Mouse (Mus musculus) forebrain, embryonic 13.5 days (tissue): ENCODE results near the gene Rheb. TPM values are rescaled to one million over a fixed set of nuclear protein-coding genes. Genes with fewer than 3 reads are reported as not detected.
"Not testable (repeated sequence)": the region's sequence is repeated elsewhere in the genome, so short reads cannot be mapped to it uniquely, and the experiment has no call there.

Experiments used
- ATAC-seq: fragments of 200-750 bp; cut with Nextera tagmentation; 2 replicates; pipeline ENCODE4 v1.8.0; 2017
- H3K27ac ChIP-seq: fragments of 300-500 bp; sonication (generic); 2 replicates; pipeline ENCODE4 v1.5.1; 2015; ENCODE audit warnings: inconsistent platforms, mild to moderate bottlenecking, moderate library complexity
- H3K27me3 ChIP-seq: fragments of 300-500 bp; sonication (generic); 2 replicates; pipeline ENCODE4 v1.6.1; 2015; ENCODE audit warnings: mild to moderate bottlenecking, inconsistent platforms
- H3K36me3 ChIP-seq: fragments of 300-500 bp; sonication (generic); 2 replicates; pipeline ENCODE4 v1.6.1; 2015; ENCODE audit warnings: mild to moderate bottlenecking, inconsistent platforms; ENCODE audit not compliant: poor library complexity, severe bottlenecking
- H3K4me1 ChIP-seq: fragments of 300-500 bp; sonication (generic); 2 replicates; pipeline ENCODE4 v1.6.1; 2015; ENCODE audit warnings: inconsistent platforms
- H3K4me2 ChIP-seq: fragments of 300-500 bp; sonication (generic); 2 replicates; pipeline ENCODE4 v1.6.1; 2015; ENCODE audit warnings: inconsistent platforms, mild to moderate bottlenecking, moderate library complexity
- H3K4me3 ChIP-seq: fragments of 300-500 bp; sonication (generic); 2 replicates; pipeline ENCODE4 v1.5.1; 2015; ENCODE audit warnings: mild to moderate bottlenecking, inconsistent platforms
- H3K9ac ChIP-seq: fragments of 300-500 bp; sonication (generic); 2 replicates; pipeline ENCODE4 v1.6.1; 2015; ENCODE audit warnings: mild to moderate bottlenecking, inconsistent platforms
- H3K9me3 ChIP-seq: fragments of 300-500 bp; sonication (generic); replicated peaks from 2 replicates; pipeline ENCODE4 v1.6.1; 2016; ENCODE audit warnings: inconsistent platforms
- WGBS: fragments of 180-500 bp; shearing (Covaris S2); methylation state at CpG from one replicate; pipeline ENCODE4 v1.1.7; 2015; 5-methylcytosine and 5-hydroxymethylcytosine counted together
- polyA plus RNA-seq: library from polyadenylated mRNA; unstranded; fragments of >200 nt; fragmentation: Nextera tagmentation; extraction: Ambion mirVana; gene quantifications from 2 replicates; pipeline ENCODE4 v1.2.1, GENCODE M21; 2015

The Rheb gene
- polyA plus RNA-seq, 1 experiment from 2014 or later, result 232 TPM

DNA sequence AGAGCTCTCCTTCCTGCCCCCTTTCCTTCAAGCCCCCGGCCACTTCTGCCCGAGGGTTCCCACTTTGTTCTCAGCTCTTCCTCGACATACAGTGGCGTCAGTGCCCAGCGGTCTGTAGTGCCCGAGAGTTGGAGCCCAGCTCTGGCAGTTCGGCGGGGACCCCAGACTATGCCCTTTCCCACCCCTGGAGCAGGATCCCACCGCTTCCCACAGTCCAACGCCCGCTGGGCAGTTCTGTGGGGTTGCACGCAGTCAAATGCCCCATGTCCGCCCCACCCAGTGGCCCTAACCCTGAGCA, 63.6 kb downstream of the Rheb start:
- Histone ChIP-seq H3K4me3 (0 out of 2 replicates have a peak overlapping the region, but pooled peaks have one; percentile 3), H3K27ac (no peak overlapping the region)
- no peak for ATAC-seq

DNA sequence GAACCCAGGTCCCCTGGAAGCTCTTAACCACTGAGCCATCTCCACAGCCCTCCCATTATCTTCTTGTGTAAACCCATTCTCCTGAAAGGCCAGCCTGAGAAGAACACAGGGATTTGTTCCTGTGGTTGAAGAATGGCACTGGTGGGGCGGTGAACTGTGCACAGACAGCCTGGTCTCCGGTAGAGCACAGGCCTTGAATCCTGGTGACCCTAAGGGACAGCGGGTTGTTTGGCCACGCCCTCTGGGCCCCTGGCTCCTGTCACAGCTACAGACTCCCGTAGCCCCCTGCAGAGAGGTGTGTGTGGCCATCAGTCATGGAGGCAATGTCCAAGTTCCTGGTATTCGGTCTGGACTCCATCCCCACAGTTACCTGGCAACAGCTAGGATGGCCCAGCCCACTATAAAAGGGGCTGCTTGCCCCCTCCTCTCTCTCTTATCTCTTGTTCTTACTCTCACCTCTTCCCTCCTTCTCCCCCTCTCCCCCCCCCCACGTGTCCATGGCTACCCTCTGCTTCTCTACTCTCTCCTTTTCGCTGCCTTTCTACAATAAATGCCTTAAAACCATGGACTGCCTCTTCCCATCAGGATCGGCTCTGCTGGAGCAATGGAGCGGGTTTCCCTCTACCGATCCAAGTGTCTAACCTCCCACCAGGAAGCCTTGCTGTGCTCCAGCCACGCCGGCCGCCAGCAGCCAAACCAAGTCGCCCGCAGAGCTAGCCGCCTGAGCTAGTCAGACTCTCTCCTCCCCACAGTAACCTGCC, 64.2 kb downstream of the Rheb start:
- 0 out of 2 replicates have a peak overlapping the region, but pooled peaks have one; percentile 3 for H3K4me3 ChIP-seq
- H3K27ac ChIP-seq, result no peak overlapping the region
- H3K36me3 ChIP-seq, result no peaks in the 10 kb centered on the region
- 0 out of 2 replicates have a peak overlapping the region, but pooled peaks have one; percentile 6 for H3K9ac ChIP-seq
- ATAC-seq, result no peak
- H3K4me2 ChIP-seq, result peak overlapping the region; percentile 30
- WGBS, result 20% methylated on average over 17 of the region's 17 CpGs
- peaks cover 21% of the 10 kb centered on the region for H3K27me3 ChIP-seq
- H3K9me3 ChIP-seq, result no peaks in the 10 kb centered on the region
- H3K4me1 ChIP-seq, result 0 out of 2 replicates have a peak, but pooled peaks cover 6% of the 10 kb centered on the region

More for the DNA sequence above, 63.6 kb downstream of the Rheb start:
- peaks cover 21% of the 10 kb centered on the region for H3K27me3 ChIP-seq
- H3K4me2 ChIP-seq, result peak overlapping the region; percentile 30
- H3K36me3 ChIP-seq, result no peaks in the 10 kb centered on the region
- H3K4me1 ChIP-seq, result 0 out of 2 replicates have a peak, but pooled peaks cover 6% of the 10 kb centered on the region
- H3K9me3 ChIP-seq, result no peaks in the 10 kb centered on the region
- H3K9ac ChIP-seq, result 0 out of 2 replicates have a peak overlapping the region, but pooled peaks have one; percentile 6
- WGBS, result 47% methylated on average over 13 of the region's 13 CpGs

DNA sequence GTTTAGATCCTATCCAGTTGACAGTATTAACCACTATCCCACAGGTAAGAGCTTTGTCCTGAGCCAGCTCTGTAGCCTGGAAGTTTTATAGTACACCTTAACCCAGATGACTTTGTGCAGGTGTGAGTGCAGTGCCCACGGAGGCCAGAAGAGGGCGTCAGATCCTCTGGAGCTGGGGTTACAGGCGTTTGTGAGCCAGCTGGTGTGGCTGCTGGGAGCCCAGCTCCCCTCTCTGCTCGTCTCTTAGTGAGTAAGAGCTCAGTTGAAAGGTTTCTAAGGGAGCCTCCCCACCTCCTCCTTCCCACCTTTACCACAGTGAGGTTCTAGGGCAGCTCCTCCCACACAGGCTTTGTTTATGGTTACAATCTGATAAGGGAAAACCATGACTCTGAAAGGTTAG, 65.7 kb downstream of the Rheb start:
- Histone ChIP-seq H3K27ac (no peak overlapping the region), H3K4me3 (no peak overlapping the region), H3K9ac (no peak overlapping the region), H3K27me3 (peaks cover 21% of the 10 kb centered on the region), H3K9me3 (no peaks in the 10 kb centered on the region), H3K4me1 (0 out of 2 replicates have a peak, but pooled peaks cover 6% of the 10 kb centered on the region), H3K36me3 (no peaks in the 10 kb centered on the region), H3K4me2 (no peak overlapping the region)
- no peak for ATAC-seq
- WGBS, result 72% methylated on average over 4 of the region's 4 CpGs

DNA sequence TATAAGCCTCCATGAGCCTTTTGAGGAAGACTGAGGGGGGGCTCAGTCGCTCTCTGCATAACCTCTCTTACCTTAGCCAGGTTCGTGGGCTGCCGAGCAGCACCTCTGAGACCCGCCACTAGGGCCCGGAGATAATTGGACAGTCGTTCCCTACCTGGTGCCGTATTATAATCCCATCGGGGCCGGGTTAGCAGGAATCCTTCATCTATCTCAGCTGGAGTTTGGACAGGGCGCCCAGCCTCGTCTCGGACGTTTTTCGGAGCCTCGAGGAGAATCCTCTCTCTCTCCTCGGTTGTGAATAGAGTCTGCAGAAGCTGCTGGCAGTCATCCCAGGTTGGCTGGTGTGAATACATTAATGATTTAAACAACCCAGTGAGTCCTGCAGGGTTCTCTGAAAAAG, 67.9 kb downstream of the Rheb start:
- H3K27ac ChIP-seq, H3K4me1 ChIP-seq, H3K9me3 ChIP-seq, H3K4me3 ChIP-seq, ATAC-seq, H3K36me3 ChIP-seq, H3K4me2 ChIP-seq, H3K9ac ChIP-seq: not testable (repeated sequence)
- WGBS, result 71% methylated on average over 16 of the region's 16 CpGs
- H3K27me3 ChIP-seq, result peaks cover 16% of the 10 kb centered on the region

DNA sequence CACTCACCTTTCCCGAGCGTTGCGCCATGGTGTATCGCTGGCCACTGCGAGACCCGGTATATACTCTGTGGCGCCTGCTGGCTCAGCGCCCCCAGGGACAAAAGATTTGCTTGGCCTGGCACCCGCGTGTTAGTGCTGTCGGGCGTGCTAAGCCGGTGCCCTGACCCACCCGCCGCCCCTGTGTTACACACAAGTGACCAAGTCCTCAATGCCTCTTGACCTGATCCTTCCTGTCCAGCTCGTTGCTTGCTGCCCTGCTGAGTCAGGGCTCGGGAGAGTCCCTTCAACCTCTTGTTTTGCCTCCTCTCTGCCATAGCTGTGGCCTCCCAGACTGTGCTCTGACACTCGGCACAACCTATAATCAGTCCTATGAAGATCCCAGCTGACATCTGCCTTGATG, 84.6 kb downstream of the Rheb start, which contains the start of gene Crygn:
Gene Crygn, minus strand, starts transcription at position 193 of the 400 bp plus-strand sequence.
- H3K9me3 ChIP-seq, result no peaks in the 10 kb centered on the region
- no peak within 1 kb of the TSS for H3K9ac ChIP-seq
- H3K4me1 ChIP-seq, result 0 out of 2 replicates have a peak, but pooled peaks cover 4% of the 10 kb centered on the region
- no peak within 1 kb of the TSS for H3K27ac ChIP-seq
- WGBS, result 27% methylated on average over 18 of the region's 18 CpGs
- H3K36me3 ChIP-seq, result no peaks in the 10 kb centered on the region
- H3K27me3 ChIP-seq, result peaks cover 9% of the 10 kb centered on the region; the same call in 1 of the 2 replicates
- no peak for ATAC-seq
- no peak within 1 kb of the TSS for H3K4me2 ChIP-seq
- no peak within 1 kb of the TSS for H3K4me3 ChIP-seq

DNA sequence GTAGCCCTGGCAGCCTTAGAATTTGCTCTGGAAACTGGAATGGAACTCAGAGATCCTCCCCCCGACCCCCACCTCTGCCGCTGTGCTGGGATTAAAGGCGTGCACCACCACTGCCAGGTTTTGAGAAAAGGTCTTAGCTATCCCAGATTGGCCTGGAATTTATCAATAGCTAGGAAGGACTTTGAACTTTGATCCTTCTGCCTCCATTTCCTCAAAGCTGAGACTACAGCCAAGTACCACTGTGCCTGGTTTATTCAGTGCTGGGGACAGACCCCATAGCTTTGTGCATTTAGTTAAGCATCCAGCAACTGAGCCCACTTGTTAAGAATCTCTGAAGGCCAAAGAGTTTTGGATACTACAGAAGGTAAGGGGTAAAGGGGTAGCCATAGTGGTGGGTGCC, 85.5 kb downstream of the Rheb start:
- no peak overlapping the region for H3K4me3 ChIP-seq
- H3K4me1 ChIP-seq, result peaks cover 7% of the 10 kb centered on the region
- no peaks in the 10 kb centered on the region for H3K36me3 ChIP-seq
- no peak overlapping the region for H3K4me2 ChIP-seq
- no peak overlapping the region for H3K9ac ChIP-seq
- no peaks in the 10 kb centered on the region for H3K9me3 ChIP-seq
- 52% methylated on average over 3 of the region's 3 CpGs for WGBS
- H3K27ac ChIP-seq, result no peak overlapping the region
- no peak for ATAC-seq
- peaks cover 14% of the 10 kb centered on the region; the same call in 1 of the 2 replicates for H3K27me3 ChIP-seq

Other genes with a start within 250 kb of the Rheb start
- 111 and 114 TPM in 2 replicates for gene Smarcd3, start 218.2 kb downstream of the Rheb start, polyA plus RNA-seq
- 40.5 and 40.9 TPM in 2 replicates for gene Nub1, start 157.1 kb downstream of the Rheb start, polyA plus RNA-seq
- 2.6 and 3.0 TPM in 2 replicates for gene Wdr86, start 111.9 kb downstream of the Rheb start, polyA plus RNA-seq
- not detected in 2 replicates for gene Crygn, start 84.6 kb downstream of the Rheb start, polyA plus RNA-seq